Mouse (Mus musculus): Measurements from ENCODE around the gene Mrm2.
A peak's percentile ranks its signal among the peaks of the same experiment; 100 is the strongest.

Gene Mrm2

GRCm38 (mm10) chr5:140345244-140345643, 13.5 kb upstream of the Mrm2 start:
- no peak for DNase-seq (ENCODE audit: low read depth, low spot score)

- DNase-seq (ENCODE audit: low read depth, low spot score), result no peak
Measured at GRCm38 (mm10) chr5:140342880-140343279, 11.2 kb upstream of the Mrm2 start.

GRCm38 (mm10) chr5:140339836-140340235, 8.1 kb upstream of the Mrm2 start:
- no peak for DNase-seq (ENCODE audit: low read depth, low spot score)

DNA sequence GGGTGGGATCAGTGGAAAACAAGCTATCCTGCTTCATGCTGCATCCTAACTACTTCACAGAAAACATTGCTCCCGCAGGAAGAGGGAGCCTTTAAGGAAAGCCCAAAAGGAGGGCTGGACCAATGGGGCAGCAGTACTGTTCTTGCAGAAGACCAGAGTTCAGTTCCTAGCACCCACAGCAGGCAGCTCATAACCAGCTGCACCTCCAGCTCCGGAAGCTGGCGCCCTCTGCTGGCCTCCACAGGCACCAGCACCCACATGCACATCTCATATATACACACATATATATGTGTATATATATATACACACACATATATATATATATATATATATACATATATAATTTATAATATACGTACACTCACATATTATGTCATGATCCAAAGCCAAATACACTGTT, 7.1 kb upstream of the Mrm2 start:
- DNase-seq (ENCODE audit: low read depth, low spot score), result no peak

DNA sequence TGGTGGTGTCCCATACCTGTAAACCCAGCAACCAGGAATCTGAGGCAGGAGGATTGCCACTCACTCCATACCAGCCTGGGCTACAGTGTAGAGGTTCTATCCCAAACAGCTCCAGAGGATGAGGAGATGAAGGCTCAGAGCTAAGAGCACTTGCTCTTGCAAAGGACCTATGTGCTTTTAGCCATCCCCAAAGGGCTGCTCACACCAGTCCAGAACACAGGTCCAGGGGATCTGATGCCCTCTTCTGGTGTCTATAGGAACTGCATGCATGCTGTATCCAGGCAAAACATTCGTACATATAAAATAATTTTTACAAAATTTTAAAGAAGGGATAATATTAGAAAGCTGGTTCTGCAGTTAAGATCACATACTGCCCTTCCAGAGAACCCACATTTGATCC, 5.0 kb upstream of the Mrm2 start:
- DNase-seq (ENCODE audit: low read depth, low spot score), result no peak

DNA sequence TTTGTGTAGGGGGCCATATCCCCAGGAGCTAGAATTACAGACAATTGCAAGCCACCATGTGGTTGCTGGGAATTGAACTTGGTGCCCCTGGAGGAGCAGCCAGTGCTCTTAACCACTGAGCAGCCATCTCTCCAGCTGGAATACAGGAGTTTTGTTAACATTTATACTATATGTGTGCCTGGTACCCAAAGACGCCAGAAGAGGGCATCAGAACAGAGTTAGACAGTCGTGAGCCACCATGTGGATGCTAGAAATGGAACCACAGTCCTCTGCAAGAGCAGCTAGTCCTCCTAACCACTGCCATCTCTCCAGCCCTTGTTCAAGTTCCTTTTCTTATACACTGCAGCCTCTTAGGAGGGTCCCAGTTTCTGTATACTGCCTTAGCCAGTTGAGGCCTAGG, 1.9 kb upstream of the Mrm2 start:
- DNase-seq (ENCODE audit: low read depth, low spot score), result peak; percentile 75

- peak; percentile 82 for DNase-seq (ENCODE audit: low read depth, low spot score)
Measured at GRCm38 (mm10) chr5:140332519-140332918, 821 bp upstream of the Mrm2 start.

DNA sequence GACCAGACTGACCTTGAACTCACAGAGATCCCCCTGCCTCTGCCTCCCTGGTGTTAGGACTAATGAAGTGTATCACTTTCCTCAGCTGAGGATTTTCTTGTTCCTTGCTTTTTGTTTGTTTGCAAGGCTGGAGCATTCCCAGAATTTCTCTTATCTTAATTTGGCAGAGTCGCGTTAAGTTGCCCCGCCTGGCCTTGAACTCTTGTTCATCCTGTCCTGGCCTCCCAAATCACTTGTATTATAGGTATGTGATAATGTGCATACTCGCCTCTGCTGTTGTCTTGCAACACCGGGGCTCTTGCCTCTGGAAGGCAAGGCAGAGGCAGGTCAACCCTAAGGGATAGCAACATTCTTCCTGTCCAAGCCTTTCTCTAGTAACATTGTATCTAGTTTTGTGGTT, 7.6 kb downstream of the Mrm2 start:
- DNase-seq (ENCODE audit: low read depth, low spot score), result peak; percentile 73

- peak; percentile 83 for DNase-seq (ENCODE audit: low read depth, low spot score)
Measured at GRCm38 (mm10) chr5:140321756-140322575, 9.7 kb downstream of the Mrm2 start.

- DNase-seq (ENCODE audit: low read depth, low spot score), result peak; percentile 97
Measured at GRCm38 (mm10) chr5:140321042-140321755, 10.5 kb downstream of the Mrm2 start, which contains the start of the genes Mad1l1 and Nudt1. Gene Mad1l1, minus strand, starts transcription at chr5:140321552. Gene Nudt1, plus strand, starts transcription at chr5:140321656.

- DNase-seq (ENCODE audit: low read depth, low spot score), result no peak
Measured at GRCm38 (mm10) chr5:140316716-140317115, 15.0 kb downstream of the Mrm2 start.

GRCm38 (mm10) chr5:140307602-140308001, 24.1 kb downstream of the Mrm2 start:
- no peak for DNase-seq (ENCODE audit: low read depth, low spot score)

- DNase-seq (ENCODE audit: low read depth, low spot score), result peak; percentile 32
Measured at GRCm38 (mm10) chr5:140306016-140306415, 25.7 kb downstream of the Mrm2 start.

DNA sequence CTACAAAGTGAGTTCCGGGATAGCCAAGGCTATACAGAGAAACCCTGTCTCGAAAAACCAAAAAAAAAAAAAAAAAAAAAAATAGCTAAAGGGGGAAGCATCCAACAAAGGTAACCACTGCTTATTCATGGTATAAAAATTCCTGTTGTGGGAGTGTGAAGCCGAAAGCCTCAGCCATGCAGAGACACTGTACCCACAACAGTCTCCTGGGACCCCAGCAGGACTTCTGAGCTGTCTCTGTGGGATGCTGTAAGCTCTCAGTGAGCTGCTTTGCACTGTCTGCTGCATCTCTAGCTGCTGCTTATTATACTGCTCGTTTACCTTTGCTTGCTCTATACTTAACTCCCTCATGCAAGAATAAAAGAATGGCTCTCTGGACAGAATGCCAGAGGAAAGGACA, 33.4 kb downstream of the Mrm2 start:
- DNase-seq (ENCODE audit: low read depth, low spot score), result no peak

GRCm38 (mm10) chr5:140292152-140292551, 39.5 kb downstream of the Mrm2 start:
- peak; percentile 62 for DNase-seq (ENCODE audit: low read depth, low spot score)

DNA sequence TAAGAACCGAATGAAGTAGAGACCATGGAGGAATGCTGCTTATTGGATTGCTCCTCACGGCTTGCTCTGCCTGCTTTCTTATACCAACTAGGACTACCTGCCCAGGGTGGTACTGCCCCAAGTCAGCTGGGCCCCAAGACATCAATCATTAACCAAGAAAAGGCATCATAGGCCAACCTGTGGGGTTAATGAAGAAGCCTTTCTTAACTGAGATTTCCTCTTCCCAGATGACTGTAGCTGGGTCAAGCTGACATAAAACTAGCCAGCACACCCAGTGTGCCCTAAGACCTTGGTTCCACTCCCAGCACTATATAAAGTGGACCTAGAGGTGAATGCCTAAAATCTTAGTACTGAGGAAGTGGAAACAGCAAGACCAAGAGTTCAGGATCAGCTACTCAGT, 42.5 kb downstream of the Mrm2 start:
- no peak for DNase-seq (ENCODE audit: low read depth, low spot score)

DNA sequence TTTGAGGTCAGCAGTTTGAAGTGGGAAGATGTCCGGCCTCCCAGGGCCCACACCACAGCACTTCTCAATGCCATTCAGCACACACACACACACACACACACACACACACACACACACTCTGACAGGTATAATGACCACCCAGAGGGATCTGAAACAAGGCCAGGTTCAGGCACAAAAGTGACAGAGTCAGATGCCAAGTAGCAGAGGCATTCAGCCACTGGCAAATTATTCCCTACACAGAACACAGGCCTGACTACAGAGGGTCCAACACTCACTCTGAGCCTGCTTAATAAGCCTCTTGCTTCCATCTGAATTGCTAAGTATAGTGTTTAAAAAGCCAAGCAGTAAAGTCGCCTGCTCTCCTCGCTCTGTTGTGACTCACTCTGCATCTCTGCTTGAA, 43.4 kb downstream of the Mrm2 start:
- no peak for DNase-seq (ENCODE audit: low read depth, low spot score)

DNA sequence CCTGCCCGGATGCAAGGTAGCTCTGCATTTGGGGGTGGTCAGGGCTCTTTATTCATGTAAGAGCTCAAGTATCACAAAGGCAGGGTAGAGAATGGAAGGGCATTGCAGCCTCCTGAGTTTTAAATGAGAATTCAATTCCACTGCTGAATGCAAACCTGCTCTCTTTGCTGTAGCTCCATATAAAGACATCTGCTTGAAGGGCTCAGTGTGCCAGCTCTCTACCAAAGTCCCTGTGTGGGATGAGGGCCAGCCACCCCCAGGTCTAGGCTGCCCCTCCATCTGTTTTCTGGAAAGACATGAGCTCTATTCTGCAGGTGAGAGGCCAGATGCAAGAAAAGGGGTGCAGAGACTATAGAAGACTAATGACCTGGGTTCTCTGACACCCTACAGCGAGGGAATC, 46.9 kb downstream of the Mrm2 start:
- no peak for DNase-seq (ENCODE audit: low read depth, low spot score)

- no peak for DNase-seq (ENCODE audit: low read depth, low spot score)
Measured at GRCm38 (mm10) chr5:140284011-140284410, 47.7 kb downstream of the Mrm2 start.

DNA sequence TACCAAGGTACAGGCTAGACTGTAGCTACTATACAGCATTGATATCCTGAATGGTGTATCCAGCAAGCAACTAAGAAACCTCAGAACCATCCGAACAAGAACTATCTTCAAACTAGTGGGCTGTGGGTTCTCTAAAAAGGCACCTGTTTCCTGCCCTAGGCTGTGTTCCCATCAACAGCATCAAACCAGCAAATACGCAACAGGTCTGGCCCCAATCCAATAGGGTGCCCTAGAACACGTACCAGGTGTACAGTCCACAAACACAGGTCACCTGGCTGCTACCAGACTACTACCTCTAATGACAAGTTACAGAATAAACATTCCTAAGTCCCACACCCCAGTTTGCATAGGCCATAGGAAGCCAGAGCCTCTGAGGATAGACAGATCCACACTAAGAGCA, 48.8 kb downstream of the Mrm2 start:
- DNase-seq (ENCODE audit: low read depth, low spot score), result no peak

DNA sequence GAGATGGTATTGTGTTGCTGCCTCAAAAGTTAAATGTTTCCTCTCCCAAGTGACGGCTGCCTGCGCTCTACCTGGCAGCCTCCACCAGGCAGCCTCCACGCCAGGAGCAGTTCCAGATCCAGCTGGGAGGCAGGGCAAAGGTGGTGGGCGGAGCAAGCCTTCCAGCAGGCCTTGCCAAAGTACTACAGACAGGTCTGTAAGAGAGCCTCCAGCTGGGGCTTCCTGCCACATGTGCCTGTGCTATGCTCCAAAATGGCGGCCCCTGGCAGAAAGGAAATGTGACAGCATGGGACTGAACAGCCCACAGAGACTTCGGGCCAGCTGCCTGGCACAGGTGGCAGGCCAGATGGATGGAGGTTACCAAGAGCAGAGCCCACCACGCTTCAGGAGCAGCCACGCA, 49.3 kb downstream of the Mrm2 start:
- DNase-seq (ENCODE audit: low read depth, low spot score), result peak; percentile 92

GRCm38 (mm10) chr5:140280205-140280604, 51.5 kb downstream of the Mrm2 start:
- DNase-seq (ENCODE audit: low read depth, low spot score), result no peak
